Mouse (Mus musculus) granulocyte monocyte progenitor cell, adult 5-6 weeks (primary cell): ENCODE data around the gene Tanc1. TPM values are rescaled to one million over a fixed set of nuclear protein-coding genes. Genes with fewer than 3 reads are reported as not detected.

Experiments used
- ATAC-seq: replicated peaks from 2 replicates; pipeline ENCODE4 v1.8.0; 2016; ENCODE audit warnings: mild to moderate bottlenecking, moderate TSS enrichment, inconsistent platforms; ENCODE audit not compliant: poor library complexity, severe bottlenecking
- total RNA-seq, 2 experiments: library from RNA; stranded (forward) in 1 of 2; stranded (reverse) in 1 of 2; fragments of 200-712, 200-1000 nt in 1 of 2; fragments of >200 nt in 1 of 2; fragmentation: Nextera tagmentation in 1 of 2; gene quantifications; 2 replicates each; pipeline ENCODE4 v1.2.3; 2014 to 2017

Tanc1 gene
- total RNA-seq, 2 experiments from 2014 or later = 3.6 to 15.6 TPM

- ATAC-seq = no peak
Observed at GRCm38 (mm10) chr2:59711992-59712391, 100.2 kb downstream of the Tanc1 start.

DNA sequence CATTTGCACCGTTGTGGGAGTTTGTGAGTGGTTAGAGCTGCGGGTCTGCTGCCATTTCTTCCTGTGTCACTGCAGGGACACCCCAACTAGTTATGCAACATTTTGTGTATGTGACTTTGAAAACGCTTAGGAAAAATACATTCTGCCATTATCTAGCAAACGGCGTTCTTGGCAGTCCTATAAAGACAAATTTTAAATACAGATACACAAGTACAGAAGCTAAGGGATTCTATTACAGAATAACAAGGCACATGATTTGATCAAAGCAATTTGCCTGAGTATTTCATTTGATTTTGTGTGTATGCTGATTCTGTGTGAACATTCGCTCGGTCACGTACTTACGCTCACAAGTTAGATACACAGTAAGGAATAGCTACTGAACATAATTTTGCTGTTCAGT lies 100.6 kb downstream of the Tanc1 start:
- ATAC-seq = no peak

- no peak for ATAC-seq
Observed at GRCm38 (mm10) chr2:59713626-59714556, 102.0 kb downstream of the Tanc1 start.

DNA sequence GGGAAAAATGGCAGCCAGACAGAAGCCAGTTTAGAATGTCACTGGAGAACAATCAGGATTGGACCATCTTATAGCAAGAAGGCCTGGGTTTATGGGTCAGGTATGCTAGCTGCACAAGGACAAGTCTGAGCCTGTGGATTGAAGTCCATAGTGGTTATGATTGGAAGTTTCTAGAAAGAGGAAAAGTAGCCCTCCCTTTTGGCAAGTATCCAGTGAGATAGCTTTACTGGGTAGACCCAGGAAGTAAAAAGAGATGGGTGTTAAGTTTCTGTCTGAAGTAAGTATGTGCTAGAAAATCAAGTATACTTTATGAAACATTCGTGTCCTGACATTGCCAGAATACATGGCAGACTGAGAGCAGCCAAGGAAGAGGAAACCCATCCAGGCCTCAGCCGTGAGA lies 103.2 kb downstream of the Tanc1 start:
- no peak for ATAC-seq

DNA sequence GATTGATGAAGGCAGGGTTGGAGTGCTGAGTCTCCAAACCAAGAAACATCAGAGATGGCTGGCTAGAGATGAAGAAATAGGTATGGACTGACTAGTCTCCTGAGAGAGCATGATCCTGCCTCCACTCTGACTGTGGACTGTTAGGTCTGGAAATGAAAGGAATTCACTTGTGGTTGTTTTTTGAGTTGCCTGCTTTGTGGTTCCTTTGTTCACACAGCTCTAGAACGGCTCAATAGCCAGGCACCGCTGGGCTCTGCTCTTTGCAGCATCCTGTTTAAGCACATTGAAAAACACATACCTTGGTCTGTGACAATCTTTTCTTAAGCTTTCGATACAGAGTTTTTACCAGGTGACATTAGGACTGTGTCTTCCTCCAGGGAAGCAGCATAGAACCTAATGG lies 104.6 kb downstream of the Tanc1 start:
- ATAC-seq = no peak

- no peak for ATAC-seq
Observed at GRCm38 (mm10) chr2:59717746-59718294, 106.0 kb downstream of the Tanc1 start.

- ATAC-seq = no peak
Observed at GRCm38 (mm10) chr2:59718601-59719416, 107.0 kb downstream of the Tanc1 start.

- ATAC-seq = no peak
Observed at GRCm38 (mm10) chr2:59719831-59720230, 108.0 kb downstream of the Tanc1 start.

- ATAC-seq = no peak; the same call in 1 of the 2 replicates
Observed at GRCm38 (mm10) chr2:59721119-59721518, 109.3 kb downstream of the Tanc1 start.

DNA sequence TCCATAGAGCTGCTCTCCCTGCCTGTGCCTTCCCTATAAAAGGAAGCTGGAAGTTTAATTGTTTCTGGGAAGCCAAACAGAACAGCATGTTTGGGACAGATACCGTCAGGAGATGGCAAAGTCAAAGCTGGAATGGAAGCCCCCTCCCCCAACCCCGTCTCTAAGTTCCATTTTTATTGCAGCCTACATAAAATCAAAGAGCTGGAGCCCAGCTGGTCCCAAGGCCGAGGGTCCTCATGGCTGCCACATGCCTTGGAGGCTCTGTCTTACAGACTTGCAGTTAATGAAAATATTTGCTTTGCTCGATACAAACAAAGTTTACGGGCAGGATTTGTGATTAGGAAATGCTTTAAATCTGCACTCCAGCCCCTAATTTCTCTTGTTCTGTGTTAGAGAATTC lies 109.9 kb downstream of the Tanc1 start:
- ATAC-seq = no peak

DNA sequence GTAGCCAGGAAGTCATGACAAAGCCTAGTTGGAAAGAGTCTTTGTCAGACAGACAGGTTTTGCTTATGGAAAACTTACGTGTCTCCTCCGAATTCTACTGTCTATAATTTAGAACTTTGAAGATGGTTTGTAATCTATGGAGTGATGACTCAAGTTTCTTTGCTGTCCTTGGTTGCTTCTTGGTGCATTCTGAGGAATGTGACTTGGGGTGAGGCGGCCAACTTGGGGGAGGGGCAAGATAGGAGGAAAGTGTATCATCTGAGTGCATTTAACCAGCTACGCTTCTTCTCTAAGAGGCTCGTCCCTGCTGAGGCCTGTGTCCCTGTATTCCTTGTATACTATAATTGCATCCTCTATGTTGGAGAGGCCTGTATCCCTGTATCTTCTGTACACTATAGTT lies 111.5 kb downstream of the Tanc1 start:
- no peak for ATAC-seq

DNA sequence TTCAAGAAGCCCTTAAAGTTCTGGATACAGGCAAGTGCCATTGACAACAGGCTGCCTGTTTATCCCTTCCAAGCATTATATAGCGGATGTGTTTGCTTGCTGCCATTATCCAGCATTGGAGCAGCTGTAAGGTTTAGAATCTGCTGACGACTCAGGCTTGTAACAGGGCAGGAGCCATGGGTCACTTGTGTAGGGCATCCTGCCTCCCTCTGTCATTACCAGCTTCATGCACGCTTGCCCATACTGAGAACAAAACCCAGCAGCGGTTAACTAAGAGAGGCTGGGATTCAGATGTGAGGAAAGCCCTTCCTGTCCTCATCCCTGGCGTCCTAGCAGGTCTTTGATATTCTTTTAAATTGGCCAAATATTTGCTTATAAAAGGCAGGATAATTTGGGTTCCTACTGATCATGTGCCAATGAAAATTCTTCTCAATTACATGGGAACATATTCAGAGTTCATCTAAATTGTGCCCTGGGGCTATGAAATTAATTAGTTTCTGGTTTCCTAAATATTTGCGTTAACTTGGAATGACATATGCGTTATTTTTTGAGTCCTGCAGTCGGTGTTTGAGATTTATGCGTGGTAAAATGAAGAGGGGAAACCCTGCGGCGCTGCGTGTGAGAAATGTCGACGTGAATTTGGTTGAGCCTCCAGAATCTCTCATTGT lies 113.8 kb downstream of the Tanc1 start:
- ATAC-seq = no peak

DNA sequence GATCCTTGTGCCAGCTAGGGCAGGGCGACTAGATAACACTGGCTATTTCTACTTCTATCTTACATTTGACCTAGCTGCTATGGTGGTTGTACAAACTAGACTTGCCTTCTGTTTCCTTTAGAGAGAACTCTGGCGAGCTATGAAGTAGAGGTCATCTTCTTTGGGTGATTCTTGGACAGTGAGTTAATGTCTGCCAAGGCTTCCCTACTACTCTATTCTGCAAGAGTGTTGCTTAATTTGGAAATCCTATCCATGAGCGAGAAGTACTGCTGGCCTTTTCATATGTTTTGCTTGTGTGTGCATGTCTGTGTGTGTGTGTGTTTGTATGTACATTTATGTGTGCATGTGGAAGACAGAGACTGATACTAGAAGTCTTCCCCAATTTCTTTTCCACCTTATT lies 120.0 kb downstream of the Tanc1 start:
- no peak for ATAC-seq

DNA sequence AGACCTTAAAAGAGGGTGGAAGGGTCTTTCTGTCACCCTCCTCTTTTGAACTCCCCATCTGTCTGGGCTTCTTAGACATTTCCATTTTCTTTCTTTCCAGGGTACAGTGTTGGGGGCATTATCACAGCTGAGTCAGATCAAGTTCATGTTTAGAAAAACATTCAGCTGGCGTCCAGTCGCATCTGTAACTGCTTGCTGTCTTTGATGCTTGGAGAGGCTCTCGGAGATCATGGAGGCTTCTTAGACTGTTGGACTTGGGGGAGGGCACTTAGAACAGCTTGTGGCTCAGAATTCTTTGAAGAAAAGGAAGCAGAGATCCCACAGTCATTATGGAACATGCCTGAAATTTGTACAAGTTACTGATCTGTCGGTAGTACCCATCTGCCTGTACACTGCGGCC lies 121.6 kb downstream of the Tanc1 start:
- ATAC-seq = no peak

GRCm38 (mm10) chr2:59736401-59736898 lies 124.6 kb downstream of the Tanc1 start:
- ATAC-seq = no peak

DNA sequence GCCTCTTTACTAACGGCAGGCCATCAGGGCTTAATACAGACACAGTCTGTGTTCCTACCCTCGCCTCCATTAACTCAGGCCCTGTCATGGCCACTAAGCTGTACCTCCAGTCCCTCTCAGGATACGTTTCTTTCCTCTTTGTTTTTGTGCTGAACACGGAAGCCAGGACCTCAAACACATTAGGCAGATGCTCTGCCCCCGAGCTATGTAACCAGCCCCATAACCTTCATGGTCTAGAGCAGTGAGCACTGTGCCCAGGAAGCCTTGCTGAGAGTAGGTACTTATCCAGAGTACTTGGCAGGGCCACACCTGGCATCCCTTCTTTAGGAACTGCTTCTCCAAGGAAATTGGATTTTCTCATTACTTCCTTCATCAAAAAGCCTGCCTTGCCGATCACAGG lies 125.5 kb downstream of the Tanc1 start:
- ATAC-seq = no peak

DNA sequence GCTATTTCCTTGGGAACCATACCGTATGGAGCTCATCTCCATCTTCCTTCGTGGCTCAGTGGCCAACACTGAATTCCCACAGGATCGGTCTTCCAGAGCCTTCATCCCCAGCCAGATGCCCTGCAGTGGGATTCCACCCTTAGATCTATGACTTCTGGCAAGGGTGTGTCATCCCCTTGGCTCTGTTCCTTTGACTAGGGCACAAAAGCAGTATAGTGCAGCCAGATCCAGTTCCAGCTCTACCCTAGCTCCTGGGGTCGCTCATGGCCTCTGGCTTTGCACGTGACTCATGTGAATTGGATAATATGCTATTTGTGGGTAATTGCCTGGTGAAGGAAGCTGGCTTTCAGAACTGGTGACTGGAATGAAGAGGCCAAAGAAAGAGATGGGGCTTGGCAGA lies 126.5 kb downstream of the Tanc1 start:
- no peak for ATAC-seq

- no peak for ATAC-seq
Observed at GRCm38 (mm10) chr2:59739036-59739435, 127.2 kb downstream of the Tanc1 start.

DNA sequence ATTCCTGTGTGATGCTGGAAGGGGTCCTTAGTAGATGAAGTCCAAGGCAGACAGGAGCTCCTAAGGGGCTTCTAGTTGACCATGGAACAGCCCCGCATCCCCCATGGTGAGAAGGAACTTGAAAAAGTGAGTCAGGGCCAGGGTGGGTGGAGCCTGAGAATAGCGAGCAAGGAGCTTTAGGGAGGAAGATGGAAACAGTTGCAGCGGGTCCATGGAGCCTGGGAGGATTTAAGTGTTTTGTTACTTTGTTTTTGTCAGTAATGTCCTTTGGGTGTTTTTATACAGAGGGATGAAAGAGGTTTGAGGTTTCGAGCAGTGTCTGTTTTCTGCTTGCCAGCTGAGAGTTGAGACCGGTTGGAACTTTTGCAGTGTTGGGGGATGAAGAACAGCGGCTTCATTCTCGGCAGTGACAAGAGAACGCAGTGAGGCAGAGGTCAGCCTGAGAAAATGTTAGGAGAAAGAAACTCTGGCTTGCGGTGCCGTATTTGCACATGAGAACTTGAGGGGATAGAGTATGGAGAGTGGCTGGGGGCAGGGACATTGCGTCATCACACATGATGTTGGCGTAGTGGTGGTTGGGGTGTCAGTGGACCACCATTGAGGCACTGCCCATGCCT lies 130.8 kb downstream of the Tanc1 start:
- ATAC-seq = no peak

DNA sequence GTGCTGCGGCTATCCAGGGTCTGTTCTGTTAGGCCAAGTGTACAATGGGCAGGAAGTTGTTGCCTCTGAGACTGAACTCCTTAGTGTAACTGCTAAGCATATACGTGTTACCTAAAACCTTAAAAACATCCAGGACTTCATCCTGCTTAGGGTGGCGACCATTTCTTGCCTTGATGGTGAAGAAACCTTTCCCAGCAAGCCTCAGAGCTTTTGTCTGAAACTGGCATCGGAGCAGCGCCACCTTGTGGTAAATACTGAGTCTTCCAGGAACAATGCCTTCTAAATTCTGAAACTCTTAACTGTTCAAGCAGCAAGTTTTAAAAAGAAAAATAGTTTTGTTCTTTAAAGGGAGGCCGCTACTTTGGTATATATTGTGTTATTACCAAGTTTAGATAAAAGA lies 133.6 kb downstream of the Tanc1 start:
- no peak; the same call in 1 of the 2 replicates for ATAC-seq
